Mouse (Mus musculus) erythroblast, embryonic 14.5 days (primary cell): Measurements from ENCODE around the gene Slc38a2. TPM values are rescaled to one million over a fixed set of nuclear protein-coding genes. Genes with fewer than 3 reads are reported as not detected.
A peak's percentile ranks its signal among the peaks of the same experiment; 100 is the strongest.

ENCODE experiments used
- H3K27me3 ChIP-seq: 2 replicates; pipeline ENCODE4 v1.6.1; 2012; ENCODE audit warnings: inconsistent platforms; ENCODE audit not compliant: control insufficient read depth
- H3K36me3 ChIP-seq: 2 replicates; pipeline ENCODE4 v1.6.1; 2012; ENCODE audit warnings: mild to moderate bottlenecking, inconsistent platforms; ENCODE audit not compliant: control insufficient read depth
- H3K4me1 ChIP-seq: 2 replicates; pipeline ENCODE4 v1.6.1; 2012; ENCODE audit warnings: inconsistent platforms; ENCODE audit not compliant: control insufficient read depth
- H3K4me3 ChIP-seq: replicated peaks from 2 replicates; pipeline ENCODE3; 2012; ENCODE audit warnings: moderate library complexity, mild to moderate bottlenecking, inconsistent platforms
- H3K9me3 ChIP-seq: 2 replicates; pipeline ENCODE4 v1.6.1; 2012; ENCODE audit warnings: low read length, inconsistent platforms, mixed read lengths; ENCODE audit not compliant: control insufficient read depth
- GATA1 ChIP-seq: IDR thresholded peaks from 2 replicates; pipeline ENCODE4 v1.6.1; 2012; ENCODE audit warnings: low read length, inconsistent platforms, mixed read lengths
- TAL1 ChIP-seq: IDR thresholded peaks from 3 replicates; pipeline ENCODE4 v1.6.1; 2012; ENCODE audit warnings: low read length, inconsistent platforms, mixed read lengths
- polyA plus RNA-seq: library from polyadenylated mRNA; stranded (reverse); fragments of >175 nt; gene quantifications from 2 replicates; pipeline ENCODE4 v1.2.3, GENCODE M21; 2012

Gene Slc38a2
- polyA plus RNA-seq, 1 experiment, result 0.98 TPM

DNA sequence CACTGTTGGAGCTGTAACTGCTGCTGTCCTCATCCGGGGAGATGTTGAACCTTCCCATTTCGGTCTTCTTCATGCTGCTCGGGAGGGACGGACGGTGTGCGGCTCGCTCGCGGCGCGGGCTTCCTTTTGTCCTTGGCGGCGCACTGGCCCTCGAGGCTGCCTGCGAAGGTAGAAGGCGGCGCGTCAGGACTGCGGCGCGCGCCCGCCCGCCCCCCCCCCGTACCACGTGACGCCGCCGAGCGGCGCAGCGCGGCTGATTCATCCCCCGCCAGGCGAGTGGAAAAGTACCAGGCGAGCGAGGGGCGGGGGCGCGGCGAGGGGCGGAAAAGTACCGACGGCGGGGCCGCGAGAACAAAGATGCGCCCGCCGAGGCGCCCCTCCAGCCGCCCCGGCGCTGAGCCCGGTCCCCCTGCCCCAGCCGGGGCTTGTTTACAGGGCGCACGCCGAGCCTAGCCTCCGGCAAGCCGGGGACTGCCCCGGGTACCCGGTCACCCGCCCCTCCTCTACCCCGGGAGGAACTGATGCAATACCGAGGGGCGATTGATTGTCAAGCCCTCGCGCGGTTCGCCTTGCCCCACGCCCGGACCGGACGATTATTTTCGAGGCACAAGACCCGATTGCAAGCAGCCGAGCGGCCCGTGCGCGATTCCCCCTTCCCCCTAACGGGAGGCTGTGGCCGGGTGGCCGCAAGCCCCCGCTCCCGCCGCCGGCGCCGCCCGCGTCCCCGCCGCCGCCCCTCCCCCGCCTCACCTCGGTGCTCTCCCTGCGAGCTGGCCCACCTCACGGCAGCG is 677 bp downstream of the Slc38a2 start:
- Histone ChIP-seq H3K4me1 (peaks cover 45% of the 10 kb centered on the region), H3K4me3 (peak overlapping the region; percentile 97), H3K27me3 (peaks cover 29% of the 10 kb centered on the region), H3K9me3 (no peaks in the 10 kb centered on the region), H3K36me3 (peaks cover 48% of the 10 kb centered on the region)
- TF ChIP-seq GATA1 (no peak), TAL1 (no peak)

GRCm38 (mm10) chr15:96697901-96698657 is 1.5 kb downstream of the Slc38a2 start:
- Histone ChIP-seq H3K4me1 (peaks cover 45% of the 10 kb centered on the region), H3K4me3 (peak overlapping the region; percentile 97), H3K36me3 (peaks cover 56% of the 10 kb centered on the region), H3K27me3 (peaks cover 25% of the 10 kb centered on the region), H3K9me3 (no peaks in the 10 kb centered on the region)
- no peak for TF ChIP-seq TAL1
- no peak for TF ChIP-seq GATA1

- H3K4me3 ChIP-seq, result peak overlapping the region; percentile 97
- H3K27me3 ChIP-seq, result peaks cover 16% of the 10 kb centered on the region
- peaks cover 45% of the 10 kb centered on the region for H3K4me1 ChIP-seq
- no peak for TF ChIP-seq GATA1
- TF ChIP-seq TAL1, result no peak
- H3K9me3 ChIP-seq, result no peaks in the 10 kb centered on the region
- peaks cover 69% of the 10 kb centered on the region for H3K36me3 ChIP-seq
Measured at GRCm38 (mm10) chr15:96696486-96697284, 2.8 kb downstream of the Slc38a2 start.

DNA sequence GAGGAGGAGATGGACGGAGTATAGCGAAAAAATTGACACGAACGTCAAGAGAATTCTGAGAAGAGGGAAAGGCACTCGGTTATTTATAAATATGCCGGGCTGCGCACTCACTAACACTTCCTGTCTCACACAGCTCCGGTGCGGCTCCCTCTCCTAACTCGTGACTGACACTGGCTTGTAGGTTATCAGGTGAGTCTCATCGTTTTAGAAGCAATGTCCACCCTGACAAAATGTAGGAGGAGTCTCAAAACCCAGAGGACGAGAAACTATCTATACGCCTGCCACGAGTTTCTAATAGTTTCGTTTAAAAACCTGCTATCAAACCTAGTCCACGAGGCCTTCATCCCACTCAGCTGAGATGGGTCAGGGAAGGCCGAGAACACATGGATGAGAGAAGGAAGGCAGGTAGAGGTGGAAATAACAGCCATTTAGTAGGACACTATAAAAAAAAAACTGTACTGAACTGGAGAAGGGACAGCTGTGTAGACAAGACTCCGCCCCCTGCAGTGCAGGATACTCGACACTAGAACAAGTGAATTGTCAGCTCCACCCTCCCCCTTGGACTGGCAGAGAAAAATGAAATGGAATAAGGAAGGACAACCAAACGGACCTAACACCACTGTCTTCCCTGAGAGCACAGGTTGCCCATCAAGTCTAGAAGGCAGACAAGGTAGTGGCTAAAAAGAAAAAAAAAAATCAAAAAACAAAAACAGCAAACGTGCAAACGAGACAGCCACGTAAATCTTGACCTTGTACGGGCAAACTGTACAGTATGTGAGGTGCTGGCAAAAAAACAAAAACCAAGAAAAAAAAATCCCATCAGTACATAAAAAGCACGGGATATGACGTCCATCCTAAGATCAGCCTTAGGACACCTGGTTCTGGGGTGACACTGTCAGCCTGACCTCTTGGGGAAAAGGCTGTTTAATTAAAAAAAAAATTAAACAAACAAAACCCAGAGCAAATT is 3.8 kb downstream of the Slc38a2 start:
- H3K36me3 ChIP-seq, result peaks cover 79% of the 10 kb centered on the region
- H3K4me3 ChIP-seq, result peak overlapping the region; percentile 10
- no peaks in the 10 kb centered on the region for H3K9me3 ChIP-seq
- H3K27me3 ChIP-seq, result peaks cover 8% of the 10 kb centered on the region
- H3K4me1 ChIP-seq, result peaks cover 43% of the 10 kb centered on the region
- TF ChIP-seq TAL1 (no peak), GATA1 (no peak)

DNA sequence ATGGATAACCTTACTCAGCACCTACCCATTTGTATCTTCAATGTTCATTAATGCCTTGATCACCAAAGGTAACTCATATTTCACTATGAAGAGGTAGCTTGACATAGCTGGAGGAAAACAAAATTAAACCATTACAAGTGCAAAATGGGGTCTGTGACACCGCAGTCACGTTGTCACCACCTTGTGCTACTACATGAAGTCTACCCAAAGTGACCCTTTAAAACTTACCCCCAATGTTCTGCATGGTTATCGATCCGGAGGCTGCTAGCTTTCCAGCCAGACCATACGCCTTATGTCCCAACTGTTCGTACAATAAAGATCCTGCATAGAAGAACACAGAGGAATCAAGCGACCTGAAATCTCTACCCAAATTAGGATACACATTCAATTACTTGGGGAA is 4.5 kb downstream of the Slc38a2 start:
- peaks cover 36% of the 10 kb centered on the region for H3K4me1 ChIP-seq
- no peak overlapping the region for H3K4me3 ChIP-seq
- H3K27me3 ChIP-seq, result peaks cover under 1% of the 10 kb centered on the region
- TF ChIP-seq GATA1 (no peak), TAL1 (no peak)
- H3K9me3 ChIP-seq, result no peaks in the 10 kb centered on the region
- H3K36me3 ChIP-seq, result peaks cover 86% of the 10 kb centered on the region

GRCm38 (mm10) chr15:96693688-96694087 is 5.8 kb downstream of the Slc38a2 start:
- TF ChIP-seq TAL1, result no peak
- no peak for TF ChIP-seq GATA1

GRCm38 (mm10) chr15:96692401-96692800 is 7.1 kb downstream of the Slc38a2 start:
- Histone ChIP-seq H3K4me3 (no peak overlapping the region), H3K27me3 (no peaks in the 10 kb centered on the region; the same call in 1 of the 2 replicates), H3K36me3 (peaks cover 100% of the 10 kb centered on the region), H3K4me1 (peaks cover 24% of the 10 kb centered on the region), H3K9me3 (no peaks in the 10 kb centered on the region)
- TF ChIP-seq TAL1 (no peak), GATA1 (no peak)

More at GRCm38 (mm10) chr15:96693688-96694087, 5.8 kb downstream of the Slc38a2 start:
- H3K9me3 ChIP-seq, result no peaks in the 10 kb centered on the region
- H3K27me3 ChIP-seq, result no peaks in the 10 kb centered on the region; the same call in 1 of the 2 replicates
- H3K36me3 ChIP-seq, result peaks cover 99% of the 10 kb centered on the region
- H3K4me1 ChIP-seq, result peaks cover 36% of the 10 kb centered on the region
- H3K4me3 ChIP-seq, result no peak overlapping the region

GRCm38 (mm10) chr15:96691381-96691780 is 8.1 kb downstream of the Slc38a2 start:
- H3K27me3 ChIP-seq, result no peaks in the 10 kb centered on the region; the same call in 1 of the 2 replicates
- no peak overlapping the region for H3K4me3 ChIP-seq
- peaks cover 100% of the 10 kb centered on the region for H3K36me3 ChIP-seq
- H3K9me3 ChIP-seq, result no peaks in the 10 kb centered on the region
- TF ChIP-seq TAL1, result no peak
- TF ChIP-seq GATA1, result no peak
- H3K4me1 ChIP-seq, result peaks cover 14% of the 10 kb centered on the region
